Mouse (Mus musculus): ENCODE data around the gene Ceacam9.
"Not testable (repeated sequence)": the region's sequence is repeated elsewhere in the genome, so short reads cannot be mapped to it uniquely, and the experiment has no call there.

Gene Ceacam9

GRCm38 (mm10) chr7:16721629-16722028 lies at the start of gene Ceacam9:
TSS of gene Ceacam9 (plus strand) at chr7:16721929.
- DNase-seq (ENCODE audit: low spot score): no peak

GRCm38 (mm10) chr7:16673823-16674222 lies 47.9 kb upstream of the Ceacam9 start:
- no peak for DNase-seq (ENCODE audit: low spot score)

GRCm38 (mm10) chr7:16674699-16675098 lies 47.0 kb upstream of the Ceacam9 start:
- not testable (repeated sequence) for DNase-seq (ENCODE audit: low spot score)

- no peak for DNase-seq (ENCODE audit: low spot score)
Measured at GRCm38 (mm10) chr7:16675605-16676004, 46.1 kb upstream of the Ceacam9 start, which contains the start of gene Ceacam15. TSS of gene Ceacam15 (minus strand) at chr7:16675705.

- not testable (repeated sequence) for DNase-seq (ENCODE audit: low spot score)
Measured at GRCm38 (mm10) chr7:16680194-16680593, 41.5 kb upstream of the Ceacam9 start.

- DNase-seq (ENCODE audit: low spot score): no peak
Measured at GRCm38 (mm10) chr7:16689196-16689595, 32.5 kb upstream of the Ceacam9 start.

- peak; percentile 25 for DNase-seq (ENCODE audit: low spot score)
Measured at GRCm38 (mm10) chr7:16695025-16695424, 26.7 kb upstream of the Ceacam9 start.

GRCm38 (mm10) chr7:16699042-16699441 lies 22.7 kb upstream of the Ceacam9 start:
- no peak for DNase-seq (ENCODE audit: low spot score)

GRCm38 (mm10) chr7:16700583-16700982 lies 21.1 kb upstream of the Ceacam9 start:
- DNase-seq (ENCODE audit: low spot score): no peak

- DNase-seq (ENCODE audit: low spot score): no peak
Measured at GRCm38 (mm10) chr7:16706385-16706784, 15.3 kb upstream of the Ceacam9 start.

- no peak for DNase-seq (ENCODE audit: low spot score)
Measured at GRCm38 (mm10) chr7:16708244-16708643, 13.5 kb upstream of the Ceacam9 start.

GRCm38 (mm10) chr7:16710604-16711003 lies 11.1 kb upstream of the Ceacam9 start:
- DNase-seq (ENCODE audit: low spot score): no peak

GRCm38 (mm10) chr7:16712633-16713415 lies 8.9 kb upstream of the Ceacam9 start:
- no peak for DNase-seq (ENCODE audit: low spot score)

- not testable (repeated sequence) for DNase-seq (ENCODE audit: low spot score)
Measured at GRCm38 (mm10) chr7:16716456-16717152, 5.1 kb upstream of the Ceacam9 start.

GRCm38 (mm10) chr7:16722490-16722889 lies 761 bp downstream of the Ceacam9 start:
- DNase-seq (ENCODE audit: low spot score): not testable (repeated sequence)

GRCm38 (mm10) chr7:16728596-16729348 lies 7.0 kb downstream of the Ceacam9 start:
- peak; percentile 69 for DNase-seq (ENCODE audit: low spot score)

GRCm38 (mm10) chr7:16729563-16729962 lies 7.8 kb downstream of the Ceacam9 start:
- not testable (repeated sequence) for DNase-seq (ENCODE audit: low spot score)

- no peak for DNase-seq (ENCODE audit: low spot score)
Measured at GRCm38 (mm10) chr7:16730791-16731190, 9.1 kb downstream of the Ceacam9 start.

- DNase-seq (ENCODE audit: low spot score): no peak
Measured at GRCm38 (mm10) chr7:16731893-16732422, 10.2 kb downstream of the Ceacam9 start.

GRCm38 (mm10) chr7:16737606-16738072 lies 15.9 kb downstream of the Ceacam9 start:
- DNase-seq (ENCODE audit: low spot score): no peak

GRCm38 (mm10) chr7:16738073-16738696 lies 16.5 kb downstream of the Ceacam9 start, which contains the start of gene Ap2s1:
TSS of gene Ap2s1 (plus strand) at chr7:16738410.
- DNase-seq (ENCODE audit: low spot score): peak; percentile 86
